Mouse (Mus musculus): Measurements from ENCODE around the gene Raf1. TPM values are rescaled to one million over a fixed set of nuclear protein-coding genes. Genes with fewer than 3 reads are reported as not detected.

Gene Raf1
- total RNA-seq, 2 experiments from 2014 or later, result 121 to 132 TPM

DNA sequence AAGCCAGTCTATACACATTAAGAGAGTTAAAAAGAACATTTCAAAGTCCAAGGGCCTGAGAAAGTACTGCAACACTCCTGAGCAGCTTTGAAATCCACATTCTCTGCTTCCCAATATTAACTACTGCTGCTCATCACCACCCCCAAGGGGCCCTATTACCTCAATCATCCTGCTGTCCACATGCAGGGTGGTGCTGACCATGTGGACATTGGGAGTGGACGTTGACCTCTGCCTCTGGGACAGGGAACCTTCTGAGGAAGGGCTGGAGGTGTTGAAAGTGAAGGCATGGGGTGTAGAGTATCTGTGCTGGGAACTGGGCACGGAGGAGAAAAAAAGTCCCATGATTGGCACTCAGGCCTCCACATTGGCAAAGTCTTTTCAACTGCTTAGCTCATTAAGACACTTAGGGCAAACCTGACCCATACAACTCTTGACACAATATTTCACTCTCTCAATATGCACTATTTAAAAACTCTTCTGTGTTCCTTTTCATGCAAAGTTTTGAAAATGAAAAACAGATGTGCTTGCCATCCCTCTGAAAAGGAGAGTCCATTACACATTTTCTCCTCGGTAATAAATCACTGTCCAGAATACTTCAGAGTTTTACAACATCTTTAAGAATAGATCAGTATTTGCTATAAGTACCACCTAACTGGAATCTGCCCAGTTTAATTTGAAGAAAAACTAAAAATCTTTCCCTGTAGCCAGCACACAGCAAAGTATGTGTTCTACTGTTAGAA, 45.2 kb downstream of the Raf1 start:
- DNase-seq (ENCODE audit: extremely low spot score in 1 of 2, low spot score in 2 of 2), result no peak
- intact Hi-C loops (cut with DNase I), result loop anchor here (5.0 kb wide), 1 partner anchor 171 kb away; no protein-coding TSS in a partner anchor

DNA sequence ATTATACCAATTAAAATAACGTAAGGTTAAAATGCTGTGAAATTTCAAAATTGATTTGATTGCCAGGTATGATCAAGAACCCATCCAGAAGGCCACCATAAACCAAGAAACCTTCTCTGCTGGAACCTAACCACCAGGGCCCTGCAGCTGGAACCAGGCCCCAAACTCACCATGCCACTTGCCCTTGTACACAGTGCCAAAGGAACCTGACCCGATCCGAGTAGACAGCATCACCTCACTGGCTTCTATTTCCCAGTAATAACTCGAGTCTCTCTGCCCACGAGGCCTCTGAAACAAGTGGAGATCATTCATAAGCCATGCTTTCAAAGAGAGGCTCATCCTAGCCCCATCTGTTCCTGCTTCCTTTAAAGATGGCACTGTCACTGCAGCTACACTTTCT, 50.3 kb downstream of the Raf1 start:
- no peak for DNase-seq (ENCODE audit: extremely low spot score in 1 of 2, low spot score in 2 of 2)
- intact Hi-C loops (cut with DNase I), result no loop called here

- intact Hi-C loops (cut with DNase I), result no loop called here
- no peak for DNase-seq (ENCODE audit: extremely low spot score in 1 of 2, low spot score in 2 of 2)
Observed at GRCm38 (mm10) chr6:115620942-115621341, 55.5 kb downstream of the Raf1 start.

DNA sequence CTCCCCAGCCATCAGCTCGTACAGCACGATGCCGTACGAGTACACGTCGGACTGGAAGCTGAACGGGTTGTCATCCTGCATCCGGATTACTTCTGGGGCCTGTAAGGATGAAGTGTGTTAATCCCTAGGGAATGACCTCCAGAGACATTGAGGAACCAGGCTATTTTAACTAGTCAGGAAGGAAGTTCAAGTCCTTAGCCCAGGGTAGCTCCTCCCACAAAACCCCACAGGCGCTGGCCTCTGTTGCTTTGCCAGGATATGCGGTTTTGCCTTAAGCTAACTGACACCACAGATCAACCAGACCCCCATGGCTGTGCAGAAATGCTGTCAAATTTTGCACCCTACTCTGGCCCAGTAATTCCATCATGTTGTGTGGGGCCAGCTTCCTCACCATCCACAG, 56.6 kb downstream of the Raf1 start:
- intact Hi-C loops (cut with DNase I), result no loop called here
- DNase-seq (ENCODE audit: extremely low spot score in 1 of 2, low spot score in 2 of 2), result no peak

DNA sequence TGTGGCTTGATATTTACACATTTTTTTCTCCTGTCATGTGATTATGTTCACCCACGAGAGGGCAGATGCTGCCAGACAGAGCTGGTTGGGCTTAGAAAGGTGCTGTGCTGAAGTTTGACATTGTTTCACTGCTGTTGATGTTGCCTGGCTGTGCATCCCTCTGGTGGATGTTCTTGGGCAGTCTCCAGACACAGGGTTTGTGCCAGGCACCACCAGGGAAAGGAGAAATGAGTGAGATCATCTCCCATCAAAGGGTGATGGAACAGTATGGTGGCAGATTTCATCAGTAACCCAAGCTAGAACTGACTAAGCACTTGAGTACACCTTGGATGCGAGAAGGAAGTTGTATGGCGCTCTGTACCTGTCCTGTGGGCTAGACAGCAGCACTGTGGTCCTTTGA, 60.5 kb downstream of the Raf1 start:
- no peak for DNase-seq (ENCODE audit: extremely low spot score in 1 of 2, low spot score in 2 of 2)
- intact Hi-C loops (cut with DNase I), result no loop called here

DNA sequence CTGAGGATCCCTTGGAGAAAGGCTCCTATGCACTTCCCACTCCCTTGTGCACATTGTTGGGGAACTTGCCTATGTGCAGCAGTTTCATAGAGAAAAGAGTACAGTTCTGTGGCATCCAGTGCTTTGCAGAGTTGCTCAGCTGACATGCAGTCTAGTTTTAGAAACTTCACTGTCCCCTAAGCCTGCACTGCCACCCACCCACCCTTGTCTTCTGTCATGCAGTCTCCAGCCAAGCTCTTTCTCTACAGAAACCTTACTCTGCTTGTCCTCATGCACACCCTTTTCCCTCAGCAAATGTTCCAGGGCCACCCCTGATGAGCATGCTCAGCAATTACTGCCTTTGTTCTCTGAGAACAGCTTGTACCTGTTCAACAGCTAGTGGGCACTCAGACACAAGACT, 62.6 kb downstream of the Raf1 start:
- intact Hi-C loops (cut with DNase I), result no loop called here
- no peak for DNase-seq (ENCODE audit: extremely low spot score in 1 of 2, low spot score in 2 of 2)

DNA sequence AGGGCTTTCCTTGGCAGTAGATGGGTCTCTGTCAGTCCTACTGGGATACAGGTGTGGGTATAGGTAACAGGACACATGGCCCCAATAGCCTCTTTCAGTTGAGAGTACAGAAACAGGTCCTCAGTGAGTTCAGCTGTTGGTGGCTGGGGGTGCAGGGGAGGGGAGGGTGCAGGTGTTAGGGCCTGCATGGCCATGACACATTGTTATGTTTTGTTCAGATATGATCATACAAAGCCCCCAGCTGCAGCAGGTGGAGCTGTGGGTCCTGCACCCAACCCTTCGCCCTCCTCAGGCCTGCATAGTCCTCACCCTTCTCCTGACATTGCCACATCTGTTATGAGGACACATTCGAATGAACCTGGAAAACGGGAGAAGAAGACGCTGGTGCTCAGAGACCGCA, 66.1 kb downstream of the Raf1 start:
- DNase-seq (ENCODE audit: extremely low spot score in 1 of 2, low spot score in 2 of 2), result no peak
- intact Hi-C loops (cut with DNase I), result no loop called here

GRCm38 (mm10) chr6:115609121-115609520, 67.3 kb downstream of the Raf1 start:
- DNase-seq (ENCODE audit: extremely low spot score in 1 of 2, low spot score in 2 of 2), result no peak
- intact Hi-C loops (cut with DNase I), result no loop called here

GRCm38 (mm10) chr6:115607429-115607828, 69.0 kb downstream of the Raf1 start:
- DNase-seq (ENCODE audit: extremely low spot score in 1 of 2, low spot score in 2 of 2), result no peak
- intact Hi-C loops (cut with DNase I), result no loop called here

DNA sequence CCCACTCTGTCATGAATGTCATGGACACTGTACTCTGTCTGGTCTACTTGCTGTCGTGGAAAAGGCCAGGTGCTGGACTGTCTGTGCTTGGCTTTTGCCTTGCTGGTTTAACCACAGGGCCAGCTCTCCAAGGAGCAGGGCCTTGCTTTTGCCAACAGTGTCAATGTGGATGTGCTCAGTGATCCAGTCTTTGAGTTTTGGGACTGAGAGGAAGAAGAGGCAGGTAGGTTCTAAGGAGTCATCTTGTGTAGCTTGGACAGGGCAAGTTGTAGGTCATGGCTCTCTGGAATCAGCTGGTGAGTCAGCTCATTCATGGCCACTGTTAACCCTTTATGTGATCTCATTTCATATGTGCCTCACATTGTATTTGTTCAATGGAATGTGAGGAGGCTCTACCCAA, 70.0 kb downstream of the Raf1 start:
- intact Hi-C loops (cut with DNase I), result no loop called here
- DNase-seq (ENCODE audit: extremely low spot score in 1 of 2, low spot score in 2 of 2), result no peak

DNA sequence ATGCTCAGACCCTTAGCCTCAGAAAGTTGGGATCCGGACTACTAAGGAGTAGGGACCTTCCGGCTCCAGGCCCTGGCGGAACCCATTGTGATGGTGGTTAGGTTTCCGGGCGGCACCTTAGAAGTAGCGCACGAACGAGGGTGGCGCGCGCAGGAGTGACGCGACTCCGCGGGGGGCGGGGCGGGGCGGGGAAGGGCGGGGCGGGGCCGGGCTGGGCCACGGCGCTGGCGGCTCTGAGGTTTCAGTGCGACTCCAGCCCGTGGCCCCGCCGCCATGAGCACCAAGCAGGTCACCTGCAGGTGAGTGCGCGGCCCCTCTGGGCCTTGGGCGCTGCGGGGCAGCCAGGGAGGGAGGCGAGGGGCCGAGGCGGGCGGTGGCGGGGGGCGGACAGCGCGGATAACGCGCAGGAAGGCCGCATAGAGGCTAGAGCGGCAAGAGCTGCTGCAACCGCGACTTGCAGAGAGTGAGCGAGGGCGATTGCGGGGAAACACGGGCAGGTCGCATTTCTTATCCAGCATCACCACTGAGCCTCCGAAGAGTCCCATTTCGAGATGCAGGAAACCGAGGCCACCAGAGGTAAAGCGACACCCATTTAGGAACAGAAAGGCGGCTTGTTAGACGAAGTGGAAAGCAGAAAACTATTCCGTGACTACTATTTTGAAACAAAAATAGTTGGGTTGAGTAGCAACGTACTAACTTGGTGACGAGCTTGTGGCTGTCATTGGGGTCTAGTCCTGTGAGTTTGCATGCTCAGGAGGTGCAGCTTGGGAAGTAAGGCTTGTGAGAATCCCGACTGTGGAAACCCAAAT, 74.5 kb downstream of the Raf1 start, which contains the start of gene Mkrn2:
Gene Mkrn2 (plus strand): TSS at position 188 of the 809 bp plus-strand sequence.
- intact Hi-C loops (cut with DNase I), result loop anchor here (5.0 kb wide), 1 partner anchor 75 kb away; the partner anchor contains the start of gene Raf1
- DNase-seq (ENCODE audit: extremely low spot score in 1 of 2, low spot score in 2 of 2), result peak; percentile 80 to 90

DNA sequence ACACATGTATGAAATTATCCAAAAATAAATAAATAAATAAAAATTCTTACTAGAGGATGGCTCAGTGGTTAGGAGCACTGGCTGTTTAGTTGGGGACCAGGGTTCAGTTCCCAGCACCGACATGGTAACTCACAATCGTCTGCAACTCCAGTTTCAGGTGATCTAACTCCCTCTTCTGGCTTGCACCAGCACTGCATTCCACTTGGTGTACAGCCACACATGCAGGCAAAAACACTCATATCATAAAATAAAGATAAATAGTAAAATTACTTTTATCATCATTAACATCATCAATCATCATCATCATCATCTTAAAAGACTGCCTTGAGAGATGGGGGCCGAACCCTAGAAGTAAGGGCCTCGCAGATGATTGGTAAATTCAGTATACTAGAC, 75.1 kb downstream of the Raf1 start:
- no peak for DNase-seq (ENCODE audit: extremely low spot score in 1 of 2, low spot score in 2 of 2)
- intact Hi-C loops (cut with DNase I), result loop anchor here (5.0 kb wide), 1 partner anchor 76 kb away; the partner anchor contains the start of gene Raf1

GRCm38 (mm10) chr6:115595667-115596066, 80.8 kb downstream of the Raf1 start:
- intact Hi-C loops (cut with DNase I), result no loop called here
- no peak for DNase-seq (ENCODE audit: extremely low spot score in 1 of 2, low spot score in 2 of 2)

DNA sequence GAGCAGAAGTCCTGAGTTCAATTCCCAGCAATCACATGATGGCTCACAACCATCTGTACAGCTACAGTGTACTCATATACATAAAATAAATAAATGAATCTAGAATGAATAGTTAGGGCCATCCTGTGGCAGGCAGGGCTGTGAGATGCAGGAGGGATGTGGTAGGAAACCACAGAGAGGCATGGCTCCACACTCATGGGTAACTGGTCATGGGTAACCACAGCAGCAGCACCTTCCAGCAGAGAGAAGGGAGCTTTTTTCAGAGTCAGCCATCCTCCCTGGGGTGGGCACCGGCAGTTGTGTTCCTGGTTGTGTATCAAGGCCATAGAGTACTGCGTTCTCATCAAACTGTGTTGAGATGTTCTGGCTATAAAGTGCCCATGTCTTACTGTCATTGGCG, 82.0 kb downstream of the Raf1 start:
- no peak for DNase-seq (ENCODE audit: extremely low spot score in 1 of 2, low spot score in 2 of 2)
- intact Hi-C loops (cut with DNase I), result no loop called here

DNA sequence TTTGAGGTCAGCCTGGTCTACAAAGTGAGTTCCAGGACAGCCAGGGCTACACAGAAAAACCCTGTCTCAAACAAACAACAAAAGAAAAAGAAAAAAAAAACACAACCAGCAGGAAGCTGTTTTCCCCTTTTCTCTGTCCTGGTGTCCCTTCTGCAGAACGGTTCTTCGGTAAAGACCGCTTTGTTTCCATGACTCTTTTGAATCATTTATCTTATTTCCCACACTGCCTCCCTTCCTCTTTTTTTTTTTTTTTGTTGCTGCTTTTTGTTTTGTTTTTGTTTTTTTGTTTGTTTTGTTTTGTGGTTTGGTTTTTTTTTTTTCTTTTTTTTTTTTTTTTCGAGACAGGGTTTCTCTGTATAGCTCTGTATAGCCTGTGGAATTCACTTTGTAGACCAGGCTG, 83.2 kb downstream of the Raf1 start:
- no peak for DNase-seq (ENCODE audit: extremely low spot score in 1 of 2, low spot score in 2 of 2)
- intact Hi-C loops (cut with DNase I), result no loop called here

DNA sequence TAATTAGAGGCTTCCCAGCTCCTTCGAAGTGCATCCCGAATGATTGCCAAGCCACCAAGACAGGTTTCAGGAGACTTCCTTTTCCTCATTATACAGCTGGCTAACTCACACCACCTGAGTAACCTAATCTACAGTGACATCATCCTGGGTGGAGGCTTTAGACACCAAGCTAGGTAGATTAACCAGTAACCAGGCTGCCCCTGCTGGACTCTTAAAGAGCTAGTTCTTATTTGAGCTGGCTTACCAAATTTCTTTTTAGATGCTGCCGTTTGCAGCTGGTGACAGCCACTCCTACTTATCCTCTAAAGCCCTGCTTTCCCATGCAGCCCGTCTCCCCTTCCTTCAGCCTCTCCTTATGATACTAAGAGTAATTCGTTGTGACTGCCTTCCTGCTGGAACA, 84.0 kb downstream of the Raf1 start, which contains the start of gene Mkrn2os:
Gene Mkrn2os (minus strand): TSS at position 119 of the 400 bp plus-strand sequence.
- intact Hi-C loops (cut with DNase I), result no loop called here
- DNase-seq (ENCODE audit: extremely low spot score in 1 of 2, low spot score in 2 of 2), result no peak

DNA sequence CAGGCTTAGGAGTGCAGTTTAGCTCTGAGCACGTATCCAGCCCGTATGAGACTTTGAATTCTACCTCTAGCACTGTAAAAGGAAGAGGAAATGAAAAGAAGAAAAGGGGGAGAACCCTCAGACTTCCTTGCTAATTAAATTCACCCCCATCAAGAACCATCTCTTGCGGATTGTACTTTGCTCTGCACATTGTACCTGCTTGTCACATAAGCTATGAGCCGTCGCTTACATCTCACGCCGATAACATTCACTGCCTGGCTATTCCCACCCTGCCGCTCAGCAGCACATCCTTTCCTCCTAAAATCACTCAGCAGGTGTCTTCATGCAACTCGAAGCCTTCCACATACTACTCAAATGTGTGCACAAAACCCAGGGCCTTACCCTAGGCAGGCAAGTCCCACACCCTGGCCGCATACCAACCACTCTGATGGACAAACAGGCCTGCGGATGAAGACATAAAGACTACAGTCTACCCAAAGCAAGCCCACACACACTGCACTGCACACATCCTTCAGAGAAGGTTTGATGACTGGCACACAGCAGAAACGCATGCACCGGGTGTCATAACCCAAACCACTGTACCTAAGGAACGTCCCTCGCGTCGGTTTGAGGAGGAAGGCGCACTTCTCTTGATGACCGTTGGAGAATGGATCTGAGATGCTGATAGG, 84.6 kb downstream of the Raf1 start:
- no peak for DNase-seq (ENCODE audit: extremely low spot score in 1 of 2, low spot score in 2 of 2)
- intact Hi-C loops (cut with DNase I), result no loop called here

GRCm38 (mm10) chr6:115586321-115586720, 90.1 kb downstream of the Raf1 start:
- no peak for DNase-seq (ENCODE audit: extremely low spot score in 1 of 2, low spot score in 2 of 2)
- intact Hi-C loops (cut with DNase I), result no loop called here

GRCm38 (mm10) chr6:115584176-115584575, 92.3 kb downstream of the Raf1 start:
- DNase-seq (ENCODE audit: extremely low spot score in 1 of 2, low spot score in 2 of 2), result no peak
- intact Hi-C loops (cut with DNase I), result no loop called here
